Mouse (Mus musculus) hindbrain, postnatal 0 days (tissue): ENCODE results near the gene Pnmal1. TPM values are rescaled to one million over a fixed set of nuclear protein-coding genes. Genes with fewer than 3 reads are reported as not detected.
A peak's percentile ranks its signal among the peaks of the same experiment; 100 is the strongest.

ENCODE experiments used
- ATAC-seq: fragments of 200-750 bp; cut with Nextera tagmentation; 2 replicates; pipeline ENCODE4 v1.8.0; 2017; ENCODE audit warnings: mild to moderate bottlenecking, moderate TSS enrichment, moderate library complexity
- DNase-seq: peaks from one replicate; pipeline ENCODE4 v3.0.0-alpha.2; 2015; ENCODE audit warnings: low spot score
- H3K27ac ChIP-seq: fragments of 300-500 bp; sonication (generic); 2 replicates; pipeline ENCODE4 v1.5.1; 2014; ENCODE audit warnings: mild to moderate bottlenecking
- H3K27me3 ChIP-seq: fragments of 300-500 bp; sonication (generic); 2 replicates; pipeline ENCODE4 v1.6.1; 2014; ENCODE audit warnings: low read length, mixed read lengths; ENCODE audit not compliant: insufficient read depth
- H3K36me3 ChIP-seq: fragments of 300-500 bp; sonication (generic); 2 replicates; pipeline ENCODE4 v1.6.1; 2014; ENCODE audit warnings: low read length, mixed read lengths; ENCODE audit not compliant: insufficient read depth
- H3K4me1 ChIP-seq: fragments of 300-500 bp; sonication (generic); 2 replicates; pipeline ENCODE4 v1.6.1; 2014; ENCODE audit warnings: antibody characterized with exemption, low read length, mixed read lengths; ENCODE audit not compliant: insufficient read depth
- H3K4me2 ChIP-seq: fragments of 300-500 bp; sonication (generic); 2 replicates; pipeline ENCODE4 v1.6.1; 2014; ENCODE audit warnings: low read depth, mild to moderate bottlenecking, low read length, moderate library complexity, mixed read lengths
- H3K4me3 ChIP-seq: fragments of 300-500 bp; sonication (generic); 2 replicates; pipeline ENCODE4 v1.5.1; 2014; ENCODE audit warnings: low read length
- H3K9ac ChIP-seq: fragments of 300-500 bp; sonication (generic); replicated peaks from 2 replicates; pipeline ENCODE4 v1.6.1; 2014; ENCODE audit warnings: mild to moderate bottlenecking, low read length, moderate library complexity, mixed read lengths
- H3K9me3 ChIP-seq: fragments of 300-500 bp; sonication (generic); 2 replicates; pipeline ENCODE4 v1.6.1; 2016; ENCODE audit warnings: low read length, mixed read lengths
- CTCF ChIP-seq: IDR thresholded peaks from 2 replicates; pipeline ENCODE4 v1.5.1; 2016; ENCODE audit warnings: antibody characterized with exemption, control low read depth, low read depth
- WGBS: fragments of 180-500 bp; shearing (Covaris S2); extraction: QIAGEN DNeasy Blood & Tissue Kit; methylation state at CpG from one replicate; pipeline ENCODE4 v1.1.7; 2014; 5-methylcytosine and 5-hydroxymethylcytosine counted together
- polyA plus RNA-seq: library from polyadenylated mRNA; unstranded; fragments of >200 nt; fragmentation: Nextera tagmentation; extraction: Ambion mirVana; gene quantifications from 2 replicates; pipeline ENCODE4 v1.2.1, GENCODE M21; 2015
- total RNA-seq: library from RNA; depleted of rRNA; stranded (reverse); fragments of >200 nt; gene quantifications from 2 replicates; pipeline ENCODE4 v1.2.3, GENCODE M21; 2014

Gene Pnmal1
- total and polyA plus RNA-seq, 2 experiments from 2014 or later: 24.3 to 40.9 TPM

DNA sequence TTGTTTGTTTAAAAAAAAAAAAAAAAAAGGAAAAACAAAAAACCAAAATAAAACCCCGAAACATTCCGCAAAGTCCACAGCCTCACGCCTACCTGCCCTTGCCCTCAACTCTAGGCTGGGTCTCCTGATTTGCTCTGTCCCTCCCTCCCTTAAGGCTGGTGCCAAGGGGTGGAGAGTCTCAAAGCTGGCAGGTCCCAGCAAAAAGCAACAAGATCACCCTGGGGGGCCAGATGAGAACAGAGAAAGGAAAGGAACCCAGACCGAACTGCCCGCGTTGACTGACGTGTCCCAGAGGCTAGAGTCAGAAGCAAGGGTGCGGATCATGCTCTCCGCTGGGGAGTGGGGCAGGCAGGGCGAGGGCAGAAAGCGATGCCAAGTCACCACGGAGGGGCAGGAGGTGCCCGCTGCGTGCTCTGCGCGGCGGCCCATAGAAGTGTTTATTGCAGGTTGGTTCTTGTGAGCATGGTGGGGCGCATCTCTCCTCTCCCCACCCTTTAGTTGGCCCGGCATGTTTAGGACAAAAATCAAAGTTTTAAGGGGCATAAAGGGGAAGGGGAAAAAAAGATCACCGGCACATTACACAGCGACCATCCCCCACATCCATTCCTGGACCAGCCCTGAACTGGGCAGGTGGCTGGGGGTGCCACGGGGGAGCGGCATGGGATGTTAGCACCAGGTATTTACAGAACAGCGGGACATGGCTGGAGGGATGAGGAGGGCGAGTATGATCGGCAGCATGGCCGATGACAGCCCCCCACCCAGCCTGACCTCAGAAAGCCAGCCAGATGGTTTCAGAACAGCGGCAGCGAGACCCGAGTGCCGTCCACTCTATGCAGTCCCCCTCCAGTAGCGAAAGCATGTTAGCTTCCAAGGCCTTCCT lies 43.8 kb upstream of the Pnmal1 start:
- ATAC-seq (no peak), DNase-seq (no peak)
- no peak overlapping the region for H3K4me2 ChIP-seq
- H3K27ac ChIP-seq: no peak overlapping the region
- WGBS: 84% methylated on average over 32 of the region's 32 CpGs
- H3K4me3 ChIP-seq: no peak overlapping the region
- peaks cover 41% of the 10 kb centered on the region for H3K36me3 ChIP-seq
- H3K27me3 ChIP-seq: no peaks in the 10 kb centered on the region
- no peak overlapping the region for H3K9ac ChIP-seq
- H3K4me1 ChIP-seq: peaks cover 16% of the 10 kb centered on the region; the same call in 1 of the 2 replicates
- H3K9me3 ChIP-seq: no peaks in the 10 kb centered on the region
- TF ChIP-seq CTCF: no peak

DNA sequence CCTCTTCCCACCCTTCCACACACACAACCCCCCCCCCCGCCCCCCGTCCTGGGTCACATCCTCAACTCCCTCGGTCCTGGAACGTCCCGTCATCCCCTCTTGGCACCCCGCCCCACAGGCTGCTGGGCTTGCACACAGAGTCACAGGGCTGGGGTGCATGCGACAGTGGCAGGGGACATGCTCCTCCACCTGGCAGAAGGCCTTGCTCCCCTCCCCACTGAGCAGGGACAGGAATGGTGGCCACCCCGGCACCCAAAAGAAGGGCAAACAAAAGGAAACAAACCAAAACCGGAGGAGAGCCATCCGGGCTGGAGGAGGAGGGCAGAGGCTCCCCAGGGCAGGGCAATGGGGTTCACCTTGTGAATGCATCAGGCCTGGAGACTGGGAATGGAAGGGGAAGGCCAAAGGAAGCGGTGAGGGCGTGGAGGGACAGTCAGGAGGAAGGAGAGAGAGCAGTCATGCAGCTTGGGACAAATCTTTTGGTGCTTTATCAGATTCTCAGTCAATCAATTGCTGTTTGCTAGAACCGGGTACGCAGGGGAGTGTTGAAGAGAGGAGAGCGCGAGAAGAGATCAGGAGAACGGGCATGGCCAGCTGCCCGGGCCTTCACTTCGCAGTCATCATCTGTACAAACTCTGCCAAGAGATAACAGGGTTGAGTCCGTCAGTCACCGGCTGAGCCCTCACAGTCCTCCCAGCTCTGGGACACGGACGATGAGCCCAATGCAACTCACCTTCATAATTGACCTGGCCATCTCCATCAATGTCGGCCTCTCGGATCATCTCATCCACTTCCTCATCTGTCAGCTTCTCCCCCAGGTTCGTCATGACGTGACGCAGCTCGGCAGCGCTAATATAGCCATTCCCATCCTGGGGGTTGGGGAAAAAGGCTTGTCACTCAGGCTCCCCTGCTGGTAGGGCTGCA lies 42.9 kb upstream of the Pnmal1 start:
- ATAC-seq: no peak
- Histone ChIP-seq H3K36me3 (peaks cover 41% of the 10 kb centered on the region), H3K4me1 (peaks cover 22% of the 10 kb centered on the region), H3K27me3 (no peaks in the 10 kb centered on the region), H3K9me3 (no peaks in the 10 kb centered on the region), H3K27ac (no peak overlapping the region), H3K4me2 (no peak overlapping the region), H3K9ac (no peak overlapping the region), H3K4me3 (no peak overlapping the region)
- 70% methylated on average over 30 of the region's 30 CpGs for WGBS
- DNase-seq: no peak
- 0 out of 2 replicates have a peak, but pooled peaks have one; percentile 3 for TF ChIP-seq CTCF

DNA sequence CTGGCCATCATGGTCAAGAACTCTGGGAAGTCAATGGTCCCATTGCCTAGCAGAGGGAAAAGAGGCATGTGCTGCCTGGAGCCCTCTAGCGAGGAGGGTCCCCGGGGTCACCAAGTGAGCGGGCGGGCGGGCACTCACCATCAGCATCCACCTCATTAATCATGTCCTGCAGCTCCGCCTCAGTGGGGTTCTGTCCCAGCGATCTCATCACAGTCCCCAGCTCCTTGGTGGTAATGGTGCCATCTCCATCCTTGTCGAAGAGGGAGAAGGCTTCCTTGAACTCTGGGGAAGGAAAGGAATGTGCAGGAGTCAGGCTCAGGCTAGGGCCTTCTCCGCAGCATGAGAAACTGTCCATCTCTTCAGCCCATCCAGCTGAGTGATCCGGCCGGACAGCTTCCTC lies 42.0 kb upstream of the Pnmal1 start:
- peaks cover 26% of the 10 kb centered on the region for H3K4me1 ChIP-seq
- peak overlapping the region; percentile 54; the same call in 1 of the 2 replicates for H3K27ac ChIP-seq
- H3K4me3 ChIP-seq: no peak overlapping the region
- 56% methylated on average over 11 of the region's 11 CpGs for whole genome bisulfite sequencing
- TF ChIP-seq CTCF: no peak
- no peak overlapping the region for H3K9ac ChIP-seq
- no peak for DNase-seq
- no peaks in the 10 kb centered on the region for H3K27me3 ChIP-seq
- peaks cover 41% of the 10 kb centered on the region for H3K36me3 ChIP-seq
- H3K4me2 ChIP-seq: no peak overlapping the region
- H3K9me3 ChIP-seq: no peaks in the 10 kb centered on the region
- no peak for ATAC-seq

DNA sequence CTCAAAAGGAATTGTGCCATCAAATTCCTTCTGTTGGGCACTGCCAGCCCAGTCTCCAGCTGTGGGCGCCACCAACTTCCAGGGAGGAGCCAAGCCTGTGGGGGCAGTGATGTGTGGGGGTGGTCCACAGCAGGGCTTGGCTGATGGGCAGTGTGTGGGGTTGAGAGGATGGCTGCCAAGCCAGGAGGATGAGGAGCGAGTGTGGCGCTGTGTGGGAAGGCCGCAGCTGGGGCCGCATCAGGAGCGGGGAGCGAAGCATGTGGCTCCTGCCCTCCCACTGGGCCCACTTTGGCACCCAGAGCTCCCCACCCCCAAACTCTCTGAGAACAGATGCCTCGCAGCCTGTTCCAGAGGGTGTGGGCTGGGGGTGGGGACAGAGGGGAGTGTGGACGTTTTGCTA lies 41.5 kb upstream of the Pnmal1 start:
- peaks cover 41% of the 10 kb centered on the region for H3K36me3 ChIP-seq
- peak; percentile 59 for DNase-seq
- H3K4me2 ChIP-seq: no peak overlapping the region
- H3K9ac ChIP-seq: no peak overlapping the region; the same call in 1 of the 2 replicates
- H3K4me1 ChIP-seq: peaks cover 26% of the 10 kb centered on the region
- H3K9me3 ChIP-seq: no peaks in the 10 kb centered on the region
- H3K27me3 ChIP-seq: no peaks in the 10 kb centered on the region
- peak; percentile 18; the same call in 1 of the 2 replicates for ATAC-seq
- peak overlapping the region; percentile 45; the same call in 1 of the 2 replicates for H3K27ac ChIP-seq
- no peak for TF ChIP-seq CTCF
- H3K4me3 ChIP-seq: no peak overlapping the region
- WGBS: 32% methylated on average over 9 of the region's 9 CpGs

DNA sequence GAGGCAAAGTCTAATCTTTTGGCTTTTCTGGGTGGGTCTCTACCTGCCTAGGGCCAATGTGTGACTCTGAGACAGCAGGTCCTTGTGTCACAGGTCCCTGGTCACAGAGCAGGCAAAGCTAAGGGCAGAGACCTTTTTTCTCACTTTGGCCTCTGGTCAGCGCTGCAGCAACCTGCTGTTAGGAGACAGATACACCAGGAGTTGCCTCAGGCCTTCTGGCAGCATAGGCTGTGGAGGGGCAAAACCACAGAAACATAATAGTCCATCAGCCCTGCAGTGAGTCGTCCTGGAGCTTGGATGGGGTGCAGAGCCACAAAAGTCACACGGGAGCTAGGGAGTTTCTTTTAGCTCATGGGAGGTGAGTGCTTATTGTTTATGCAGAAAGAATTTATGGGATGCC lies 40.8 kb upstream of the Pnmal1 start:
- Histone ChIP-seq H3K36me3 (peaks cover 41% of the 10 kb centered on the region), H3K4me3 (no peak overlapping the region), H3K27me3 (no peaks in the 10 kb centered on the region), H3K9ac (no peak overlapping the region; the same call in 1 of the 2 replicates), H3K4me2 (no peak overlapping the region), H3K27ac (peak overlapping the region; percentile 45; the same call in 1 of the 2 replicates), H3K9me3 (no peaks in the 10 kb centered on the region), H3K4me1 (peaks cover 26% of the 10 kb centered on the region)
- 65% methylated on average over 3 of the region's 3 CpGs for WGBS
- ATAC-seq: no peak
- no peak for TF ChIP-seq CTCF
- DNase-seq: no peak

DNA sequence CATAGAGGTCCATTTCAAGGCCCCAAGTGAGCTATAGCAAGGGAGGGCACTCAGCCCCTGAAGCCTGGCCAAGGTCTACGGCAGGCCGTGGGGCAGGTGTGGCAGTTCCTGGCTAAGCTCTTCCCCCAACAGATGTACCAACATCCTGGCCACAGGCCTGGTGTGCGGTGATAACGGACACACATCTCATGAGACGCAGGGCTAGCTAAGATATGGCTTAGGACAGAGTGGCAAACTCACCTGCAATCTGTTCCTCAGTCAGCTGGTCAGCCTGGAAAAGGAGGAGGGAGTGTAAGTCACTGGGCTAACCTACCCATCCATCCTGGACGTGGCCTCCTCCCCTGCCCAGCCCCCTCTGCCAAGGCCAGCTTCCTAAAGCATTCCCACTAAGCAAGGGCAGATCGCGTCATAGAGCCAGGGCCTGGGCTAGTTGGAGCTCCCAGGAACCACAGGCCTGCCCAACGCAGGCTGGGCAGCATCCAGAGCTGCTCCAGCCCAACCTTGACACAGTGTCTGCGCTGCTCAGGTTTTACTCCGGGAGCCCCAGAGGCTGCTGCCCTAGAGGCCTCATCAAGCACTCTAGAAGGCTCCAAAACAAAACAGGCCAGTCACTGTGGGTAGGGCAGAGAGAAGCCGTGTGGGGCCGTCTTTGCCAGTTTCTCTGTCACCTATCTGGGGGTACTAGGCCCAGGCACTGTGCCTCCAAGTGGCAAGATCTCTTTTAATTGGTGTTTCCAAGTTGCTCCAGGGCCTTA lies 39.9 kb upstream of the Pnmal1 start:
- Histone ChIP-seq H3K36me3 (peaks cover 38% of the 10 kb centered on the region), H3K27ac (peak overlapping the region; percentile 54), H3K9ac (peak overlapping the region; percentile 28; the same call in 1 of the 2 replicates), H3K4me3 (peak overlapping the region; percentile 11; the same call in 1 of the 2 replicates), H3K4me1 (peaks cover 26% of the 10 kb centered on the region), H3K4me2 (peak overlapping the region; percentile 40), H3K9me3 (no peaks in the 10 kb centered on the region), H3K27me3 (no peaks in the 10 kb centered on the region)
- no peak for TF ChIP-seq CTCF
- ATAC-seq (no peak), DNase-seq (no peak)
- 60% methylated on average over 13 of the region's 13 CpGs for WGBS
